Mouse (Mus musculus) bone marrow, adult 2 months (tissue): ENCODE results near the gene Olfr533.

Experiments used
- CTCF ChIP-seq: fragments of 200-500 bp; IDR thresholded peaks from 2 replicates; pipeline ENCODE4 v1.5.1; 2011; ENCODE audit warnings: low read length, control low read depth; ENCODE audit not compliant: control insufficient read depth, insufficient read depth
- POLR2A ChIP-seq: fragments of 200-500 bp; IDR thresholded peaks from 2 replicates; pipeline ENCODE4 v1.6.1; 2011; ENCODE audit warnings: low read depth, mild to moderate bottlenecking, control low read depth, low read length, borderline replicate concordance; ENCODE audit not compliant: control insufficient read depth

GRCm38 (mm10) chr7:140494231-140494630, 31.1 kb downstream of the Olfr533 start:
- TF ChIP-seq CTCF (no peak), POLR2A (no peak)
